Mouse (Mus musculus): ENCODE data around the gene Lct. TPM values are rescaled to one million over a fixed set of nuclear protein-coding genes. Genes with fewer than 3 reads are reported as not detected.
A peak's percentile ranks its signal among the peaks of the same experiment; 100 is the strongest.

Gene Lct
- polyA plus RNA-seq, 1 experiment from 2014 or later = 0.13 TPM

DNA sequence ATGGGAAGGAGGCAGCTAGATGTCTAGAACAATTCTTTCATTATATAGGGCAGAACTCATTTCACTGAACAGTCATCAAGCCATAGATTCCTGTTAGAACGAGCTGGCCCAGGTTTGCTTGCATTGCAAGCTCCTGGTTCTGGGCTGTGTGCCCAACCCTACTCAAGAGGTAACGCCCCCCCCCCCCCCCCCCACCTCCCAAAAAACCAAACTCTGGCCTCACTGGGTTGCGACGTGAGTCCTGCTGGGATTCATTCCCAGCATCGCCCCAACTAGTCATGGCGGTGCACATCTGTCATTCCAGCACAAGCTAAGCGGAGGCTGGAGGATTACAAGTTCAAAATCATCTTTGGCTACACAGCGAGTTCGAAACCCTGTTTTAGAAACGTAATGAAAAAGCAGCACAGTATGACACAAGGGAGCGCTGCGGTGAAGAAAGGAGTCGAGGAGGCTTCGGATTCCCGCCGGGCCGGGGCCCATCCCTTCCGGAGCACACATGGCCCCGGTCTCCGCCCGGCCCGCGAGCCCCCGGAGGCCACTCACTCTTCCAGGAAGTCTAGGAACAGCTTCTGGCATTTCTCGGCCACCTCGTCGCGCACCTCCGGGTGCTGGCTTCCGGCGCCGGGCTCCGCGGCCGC lies 30.9 kb upstream of the Lct start:
- ATAC-seq (replicated peaks; ENCODE audit: low FRiP score, low read depth) = peak; percentile 77
- Histone ChIP-seq H3K4me1 (replicated peaks; ENCODE audit: insufficient read depth, low read length) (peaks cover 9% of the 10 kb centered on the region; the same call in 1 of the 2 replicates), H3K4me2 (ENCODE audit: low read length) (peak overlapping the region; percentile 70), H3K9ac (ENCODE audit: low read depth, low read length) (peak overlapping the region; percentile 65), H3K4me3 (replicated peaks; ENCODE audit: low read depth, low read length) (peak overlapping the region; percentile 51), H3K9me3 (replicated peaks; ENCODE audit: low read length) (no peaks in the 10 kb centered on the region), H3K27ac (peak overlapping the region; percentile 61), H3K27me3 (ENCODE audit: insufficient read depth, low read length) (no peaks in the 10 kb centered on the region), H3K36me3 (ENCODE audit: insufficient read depth, low read length) (peaks cover 11% of the 10 kb centered on the region)
- DNase-seq (ENCODE audit: low spot score) = peak; percentile 45
- no peak; the same call in 1 of the 2 replicates for TF ChIP-seq CTCF (IDR thresholded peaks at IDR 0.05; ENCODE audit: low read depth)
- WGBS = under 1% methylated on average over 35 of the region's 35 CpGs

- peaks cover 9% of the 10 kb centered on the region; the same call in 1 of the 2 replicates for H3K4me1 ChIP-seq (replicated peaks; ENCODE audit: insufficient read depth, low read length)
- 0 out of 2 replicates have a peak overlapping the region, but pooled peaks have one; percentile 61 for H3K27ac ChIP-seq
Measured at GRCm38 (mm10) chr1:128358276-128358675, 30.2 kb upstream of the Lct start.

DNA sequence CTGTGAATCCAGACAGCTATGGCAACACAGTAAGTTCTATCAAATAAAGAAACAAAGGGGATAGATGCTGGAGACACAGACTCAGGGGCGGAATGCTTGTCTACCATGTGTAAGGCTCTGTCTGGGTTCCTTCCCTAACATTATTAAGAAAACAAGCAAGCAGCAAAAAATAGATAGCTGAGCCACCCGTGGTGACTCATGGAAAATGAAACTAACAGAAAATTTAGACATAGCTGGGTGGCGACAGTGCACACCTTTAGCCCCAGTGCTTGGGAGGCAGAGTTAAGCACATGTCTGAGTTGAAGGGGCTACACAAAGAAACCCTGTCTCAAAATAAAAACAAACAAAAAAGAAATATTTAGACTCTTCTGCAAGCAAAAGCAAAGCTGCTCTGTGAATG lies 29.3 kb upstream of the Lct start:
- WGBS = 39% methylated on average over 3 of the region's 3 CpGs

More at GRCm38 (mm10) chr1:128358276-128358675, 30.2 kb upstream of the Lct start:
- Histone ChIP-seq H3K27me3 (ENCODE audit: insufficient read depth, low read length) (no peaks in the 10 kb centered on the region), H3K9me3 (replicated peaks; ENCODE audit: low read length) (no peaks in the 10 kb centered on the region), H3K9ac (ENCODE audit: low read depth, low read length) (peak overlapping the region; percentile 65; the same call in 1 of the 2 replicates), H3K4me3 (replicated peaks; ENCODE audit: low read depth, low read length) (peak overlapping the region; percentile 51), H3K36me3 (ENCODE audit: insufficient read depth, low read length) (peaks cover 16% of the 10 kb centered on the region), H3K4me2 (ENCODE audit: low read length) (peak overlapping the region; percentile 70)
- WGBS = 49% methylated on average over 6 of the region's 6 CpGs
- ATAC-seq (replicated peaks; ENCODE audit: low FRiP score, low read depth) (no peak), DNase-seq (ENCODE audit: low spot score) (no peak)
- TF ChIP-seq CTCF (IDR thresholded peaks at IDR 0.05; ENCODE audit: low read depth) = no peak

GRCm38 (mm10) chr1:128353092-128353491 lies 25.0 kb upstream of the Lct start:
- no peak overlapping the region for H3K4me2 ChIP-seq (ENCODE audit: low read length)
- no peak overlapping the region for H3K27ac ChIP-seq
- H3K9me3 ChIP-seq (replicated peaks; ENCODE audit: low read length) = no peaks in the 10 kb centered on the region
- peaks cover 6% of the 10 kb centered on the region; the same call in 1 of the 2 replicates for H3K4me1 ChIP-seq (replicated peaks; ENCODE audit: insufficient read depth, low read length)
- DNase-seq (ENCODE audit: low spot score) = no peak
- no peak overlapping the region for H3K9ac ChIP-seq (ENCODE audit: low read depth, low read length)
- ATAC-seq (replicated peaks; ENCODE audit: low FRiP score, low read depth) = no peak
- H3K4me3 ChIP-seq (replicated peaks; ENCODE audit: low read depth, low read length) = no peak overlapping the region
- no peaks in the 10 kb centered on the region for H3K27me3 ChIP-seq (ENCODE audit: insufficient read depth, low read length)
- 93% methylated on average over 3 of the region's 3 CpGs for WGBS
- peaks cover 42% of the 10 kb centered on the region for H3K36me3 ChIP-seq (ENCODE audit: insufficient read depth, low read length)
- TF ChIP-seq CTCF (IDR thresholded peaks at IDR 0.05; ENCODE audit: low read depth) = no peak

More for the DNA sequence above, 29.3 kb upstream of the Lct start:
- DNase-seq (ENCODE audit: low spot score) = no peak
- Histone ChIP-seq H3K9ac (ENCODE audit: low read depth, low read length) (peak overlapping the region; percentile 65; the same call in 1 of the 2 replicates), H3K4me3 (replicated peaks; ENCODE audit: low read depth, low read length) (peak overlapping the region; percentile 51; the same call in 1 of the 2 replicates), H3K27me3 (ENCODE audit: insufficient read depth, low read length) (no peaks in the 10 kb centered on the region), H3K4me1 (replicated peaks; ENCODE audit: insufficient read depth, low read length) (peaks cover 9% of the 10 kb centered on the region; the same call in 1 of the 2 replicates), H3K36me3 (ENCODE audit: insufficient read depth, low read length) (peaks cover 17% of the 10 kb centered on the region), H3K27ac (no peak overlapping the region), H3K9me3 (replicated peaks; ENCODE audit: low read length) (no peaks in the 10 kb centered on the region), H3K4me2 (ENCODE audit: low read length) (peak overlapping the region; percentile 70; the same call in 1 of the 2 replicates)
- TF ChIP-seq CTCF (IDR thresholded peaks at IDR 0.05; ENCODE audit: low read depth) = no peak
- no peak for ATAC-seq (replicated peaks; ENCODE audit: low FRiP score, low read depth)

GRCm38 (mm10) chr1:128344232-128344631 lies 16.1 kb upstream of the Lct start:
- DNase-seq (ENCODE audit: low spot score) (no peak), ATAC-seq (replicated peaks; ENCODE audit: low FRiP score, low read depth) (no peak)
- H3K36me3 ChIP-seq (ENCODE audit: insufficient read depth, low read length) = peaks cover 62% of the 10 kb centered on the region
- no peak overlapping the region for H3K27ac ChIP-seq
- TF ChIP-seq CTCF (IDR thresholded peaks at IDR 0.05; ENCODE audit: low read depth) = no peak
- WGBS = 80% methylated on average over 10 of the region's 10 CpGs
- H3K4me3 ChIP-seq (replicated peaks; ENCODE audit: low read depth, low read length) = no peak overlapping the region
- no peak overlapping the region for H3K9ac ChIP-seq (ENCODE audit: low read depth, low read length)
- no peak overlapping the region for H3K4me2 ChIP-seq (ENCODE audit: low read length)
- no peaks in the 10 kb centered on the region for H3K9me3 ChIP-seq (replicated peaks; ENCODE audit: low read length)
- H3K4me1 ChIP-seq (replicated peaks; ENCODE audit: insufficient read depth, low read length) = no peaks in the 10 kb centered on the region
- H3K27me3 ChIP-seq (ENCODE audit: insufficient read depth, low read length) = no peaks in the 10 kb centered on the region

DNA sequence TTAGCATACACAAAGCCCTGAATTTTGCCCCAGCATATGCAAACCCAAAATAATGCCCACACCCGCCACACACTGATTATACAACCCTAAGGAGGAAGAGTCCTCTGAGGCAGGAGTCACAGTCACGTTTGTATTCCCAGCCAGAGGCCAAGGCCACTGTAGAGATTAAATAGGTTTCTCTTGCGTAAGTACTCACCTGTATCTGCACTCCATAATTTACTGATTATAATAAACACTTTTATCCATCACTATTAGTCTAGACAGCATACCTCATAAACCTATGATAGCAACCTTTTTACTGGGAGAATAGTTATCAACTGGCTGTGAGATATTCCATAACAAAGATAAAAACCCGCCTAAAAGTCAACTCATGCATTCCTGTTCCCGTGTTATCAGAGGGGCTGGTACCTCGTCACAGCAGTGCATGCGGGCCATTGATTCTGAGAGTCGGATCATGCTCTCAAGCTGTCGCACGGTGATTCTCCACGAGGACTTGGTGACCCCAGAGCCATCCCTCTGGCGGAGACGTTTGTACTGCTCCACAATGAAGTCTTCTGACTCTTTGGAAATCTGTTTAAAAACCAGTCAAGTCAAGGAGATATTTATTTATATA lies 9.7 kb upstream of the Lct start:
- Histone ChIP-seq H3K9me3 (replicated peaks; ENCODE audit: low read length) (no peaks in the 10 kb centered on the region), H3K27me3 (ENCODE audit: insufficient read depth, low read length) (no peaks in the 10 kb centered on the region), H3K9ac (ENCODE audit: low read depth, low read length) (no peak overlapping the region), H3K4me1 (replicated peaks; ENCODE audit: insufficient read depth, low read length) (no peaks in the 10 kb centered on the region), H3K4me2 (ENCODE audit: low read length) (no peak overlapping the region), H3K4me3 (replicated peaks; ENCODE audit: low read depth, low read length) (no peak overlapping the region), H3K36me3 (ENCODE audit: insufficient read depth, low read length) (peaks cover 64% of the 10 kb centered on the region), H3K27ac (no peak overlapping the region)
- no peak for TF ChIP-seq CTCF (IDR thresholded peaks at IDR 0.05; ENCODE audit: low read depth)
- no peak for DNase-seq (ENCODE audit: low spot score)
- ATAC-seq (replicated peaks; ENCODE audit: low FRiP score, low read depth) = no peak
- WGBS = 89% methylated on average over 13 of the region's 13 CpGs
